Mouse (Mus musculus) CD4-positive, CD25-positive, alpha-beta regulatory T cell, adult 4 months (primary cell): ENCODE results near the gene Lemd1. TPM values are rescaled to one million over a fixed set of nuclear protein-coding genes. Genes with fewer than 3 reads are reported as not detected.

ENCODE experiments used
- ATAC-seq: one replicate; pipeline ENCODE4 v1.8.0; 2017
- polyA plus RNA-seq, 2 experiments: library from polyadenylated mRNA; unstranded; fragments of 100-300 nt; shearing (Covaris generic); gene quantifications; one replicate each; pipeline ENCODE4 v1.2.1; 2017

Gene Lemd1
- polyA plus RNA-seq, 2 experiments from 2014 or later: not detected

DNA sequence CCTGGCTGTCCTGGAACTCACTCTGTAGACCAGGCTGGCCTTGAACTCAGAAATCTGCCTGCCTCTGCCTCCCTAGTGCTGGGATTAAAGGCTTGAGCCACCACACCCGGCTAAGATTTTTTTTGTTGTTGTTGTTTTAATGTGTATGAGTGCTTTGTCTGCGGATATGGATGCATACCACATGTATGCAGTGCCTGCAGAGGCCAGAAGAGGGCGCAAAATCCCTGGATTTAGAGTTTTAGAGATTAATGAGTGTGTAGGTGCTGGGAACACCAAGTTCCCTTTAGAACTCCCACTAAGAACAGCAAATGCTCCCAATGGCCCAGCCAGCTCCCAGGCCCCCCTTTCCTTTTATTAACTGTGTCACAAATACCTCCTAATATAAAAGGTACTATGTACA is 25.4 kb upstream of the Lemd1 start:
- no peak for ATAC-seq

DNA sequence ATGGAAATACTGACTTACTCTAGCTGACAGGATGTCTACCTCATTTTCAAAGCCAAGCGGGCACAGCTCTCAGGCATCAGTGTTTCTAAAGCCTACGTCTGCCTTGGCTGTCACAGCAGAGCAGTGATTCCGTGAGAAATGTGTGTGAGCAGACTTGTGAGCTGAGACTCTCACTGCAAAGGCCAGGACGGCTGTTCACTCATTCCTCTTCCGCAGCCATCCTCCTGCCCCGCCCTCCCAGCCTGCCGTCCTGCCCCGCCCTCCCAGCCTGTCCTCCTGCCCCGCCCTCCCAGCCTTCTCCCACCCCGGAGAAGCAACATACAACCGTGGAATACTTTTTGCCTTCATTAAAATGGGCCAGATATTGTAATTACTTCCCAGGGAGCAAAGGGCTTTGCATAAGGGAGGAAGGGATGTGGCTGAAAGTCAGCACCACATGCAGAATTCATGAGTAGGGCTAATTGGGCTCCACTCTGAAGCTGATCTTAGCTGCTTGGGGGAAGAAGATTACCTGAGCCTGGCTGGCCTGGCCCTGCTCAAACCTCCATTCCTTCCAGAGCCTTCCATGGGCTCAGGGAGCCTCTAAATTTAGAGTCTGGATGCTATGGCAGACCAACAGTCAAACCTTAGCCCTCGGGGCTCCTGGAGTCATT is 23.0 kb upstream of the Lemd1 start:
- no peak for ATAC-seq

DNA sequence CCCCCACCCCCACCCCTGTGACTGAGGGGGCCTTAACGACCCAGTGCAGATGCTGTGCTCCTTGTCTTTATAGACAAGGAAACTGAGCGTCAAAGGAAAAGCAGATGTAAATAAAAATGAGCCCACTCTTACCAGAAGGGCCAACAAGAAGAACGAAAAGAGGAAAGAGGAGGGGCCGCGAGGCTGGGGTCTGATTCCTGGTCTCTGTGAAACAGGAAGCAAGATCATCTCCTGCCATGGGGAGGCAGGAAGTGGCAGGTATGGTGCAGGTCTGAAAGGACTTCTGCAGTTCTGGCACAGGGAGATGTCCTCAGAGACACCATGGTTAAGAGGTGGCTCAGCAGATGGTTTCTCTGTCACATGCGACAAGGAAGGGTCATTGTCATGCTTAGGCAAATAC is 20.5 kb upstream of the Lemd1 start:
- no peak for ATAC-seq

DNA sequence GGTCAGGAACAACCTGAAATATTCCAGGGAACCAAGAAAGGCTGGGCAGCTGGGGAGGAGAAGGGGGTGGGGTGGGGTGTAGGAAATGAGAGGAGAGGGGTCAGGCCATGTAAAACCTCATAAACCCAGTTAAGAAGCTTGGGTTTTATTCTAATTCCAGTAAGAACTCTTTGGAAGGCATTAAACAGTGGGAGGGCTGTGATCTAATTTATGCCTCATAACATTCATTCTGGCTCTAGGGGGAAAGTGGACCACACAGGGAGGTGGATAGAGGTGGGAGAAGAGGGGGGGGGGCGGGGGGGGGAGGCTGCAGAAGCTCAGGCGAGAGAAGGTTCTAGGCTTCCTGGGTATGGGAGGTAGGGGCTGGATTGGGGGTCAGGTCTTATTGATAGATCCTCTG is 19.6 kb upstream of the Lemd1 start:
- ATAC-seq: no peak

DNA sequence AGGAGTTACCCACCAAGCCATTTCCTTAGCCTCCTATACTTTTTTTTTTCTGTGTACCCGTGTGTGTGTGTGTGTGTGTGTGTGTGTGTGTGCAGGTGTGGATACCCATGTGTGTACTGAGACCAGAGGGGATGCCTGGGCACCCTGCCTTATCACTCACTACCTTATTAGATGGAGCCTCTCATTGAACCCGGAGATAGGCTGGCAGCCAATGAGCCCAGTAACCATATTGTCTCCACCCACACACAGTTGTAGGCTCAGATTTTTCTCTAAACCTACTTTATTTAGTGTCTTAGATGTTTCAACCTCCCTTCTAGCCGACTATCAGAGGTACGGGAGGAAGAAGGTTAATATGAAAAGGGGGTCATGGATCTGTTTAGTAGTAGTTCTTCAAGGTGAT is 4.9 kb upstream of the Lemd1 start:
- ATAC-seq: no peak

DNA sequence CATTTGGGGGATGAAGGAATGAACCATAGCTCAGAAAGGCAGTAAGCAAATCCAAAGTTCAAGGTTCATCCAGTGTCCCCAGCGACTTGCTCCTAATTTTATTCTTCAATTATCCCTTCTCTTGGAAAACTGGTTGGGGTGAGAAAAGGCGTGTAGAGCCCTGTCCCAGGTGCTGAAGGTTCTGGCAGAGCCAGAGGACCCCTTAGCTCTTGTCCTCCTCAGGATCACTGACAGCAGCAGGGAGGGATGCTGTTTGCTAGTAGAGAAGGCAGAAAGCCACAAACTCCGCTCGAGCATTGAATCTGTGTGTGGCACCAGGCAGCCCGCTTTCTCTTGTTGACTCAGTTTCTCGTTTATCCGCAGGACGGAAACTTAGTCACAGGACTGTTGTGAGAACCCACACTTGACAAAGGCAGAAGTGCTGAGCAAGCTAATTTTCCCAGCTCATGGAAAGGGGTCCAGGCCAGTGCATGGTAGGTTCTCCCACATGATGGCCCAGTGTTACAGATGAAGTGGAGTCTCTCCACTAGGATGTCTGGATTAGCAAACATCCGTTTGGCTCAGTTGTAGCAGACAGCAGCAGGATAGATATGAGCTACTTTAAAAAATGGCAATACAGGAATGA is 2.7 kb upstream of the Lemd1 start:
- no peak for ATAC-seq

DNA sequence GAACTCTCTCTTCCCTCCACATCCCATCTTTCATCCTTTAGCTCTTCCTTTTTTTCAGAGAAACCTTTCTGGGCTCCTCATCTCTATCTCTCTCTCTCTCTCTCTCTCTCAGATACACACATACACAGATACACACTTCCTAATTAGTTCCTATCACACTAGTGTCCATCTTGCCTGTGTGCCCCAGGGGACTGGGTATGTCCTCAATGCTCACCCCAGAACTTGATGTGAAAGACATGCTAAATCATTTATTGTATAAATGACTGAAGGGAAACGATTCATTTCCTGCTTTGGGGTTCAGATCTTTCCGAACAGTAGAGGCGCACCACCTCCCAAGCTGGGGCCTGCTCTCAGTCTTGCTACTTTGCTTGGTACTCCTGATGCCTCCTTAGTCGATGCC is 2.0 kb upstream of the Lemd1 start:
- ATAC-seq: no peak

DNA sequence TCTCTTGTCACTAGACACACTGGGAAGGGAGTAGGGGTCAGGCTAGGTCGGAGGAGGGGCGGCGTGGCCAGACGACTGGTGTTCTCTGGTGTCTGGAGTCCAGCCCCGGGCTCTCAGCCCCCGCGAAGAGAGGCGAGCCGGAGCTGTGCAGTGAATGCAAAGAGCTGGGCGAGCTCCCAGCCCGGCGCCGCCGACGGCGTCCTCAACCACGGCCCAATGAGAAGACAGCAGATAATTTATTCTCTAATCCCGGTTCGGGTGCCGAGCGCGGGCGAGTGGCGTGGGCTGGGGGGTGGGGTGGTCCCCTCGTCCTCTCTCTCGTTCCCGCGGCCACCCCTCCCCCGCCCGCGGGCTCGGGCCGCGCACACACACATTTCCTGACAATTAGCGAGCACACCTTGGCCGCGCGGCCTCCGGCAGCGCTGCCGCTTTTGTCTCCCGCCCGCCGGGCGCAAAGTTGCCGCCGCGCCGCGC is 1.2 kb upstream of the Lemd1 start:
- ATAC-seq: no peak

DNA sequence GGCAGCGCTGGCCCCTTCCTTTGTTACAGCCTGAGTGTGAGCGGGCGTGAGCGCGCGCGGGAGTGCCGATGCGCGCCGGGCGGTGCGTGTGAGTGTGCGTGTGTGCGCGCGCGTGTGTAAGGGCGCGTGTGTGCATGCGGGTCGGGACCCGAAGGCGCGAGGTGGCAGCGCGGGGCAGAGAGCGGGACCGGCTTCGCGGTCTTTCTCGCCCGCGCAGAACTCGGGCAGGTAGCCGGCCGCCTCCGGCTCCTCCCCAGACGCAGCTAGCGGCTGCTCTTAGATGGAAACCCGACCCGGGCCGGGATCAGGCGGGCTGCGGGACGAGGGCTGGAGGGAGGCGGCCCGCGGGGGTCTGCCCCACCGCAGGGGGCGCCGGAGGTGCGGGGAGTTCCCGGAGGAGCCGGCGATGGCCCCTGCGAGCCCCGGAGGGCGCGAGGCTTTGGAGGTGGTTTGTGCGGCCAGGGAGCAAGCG is 574 bp upstream of the Lemd1 start:
- ATAC-seq: no peak

DNA sequence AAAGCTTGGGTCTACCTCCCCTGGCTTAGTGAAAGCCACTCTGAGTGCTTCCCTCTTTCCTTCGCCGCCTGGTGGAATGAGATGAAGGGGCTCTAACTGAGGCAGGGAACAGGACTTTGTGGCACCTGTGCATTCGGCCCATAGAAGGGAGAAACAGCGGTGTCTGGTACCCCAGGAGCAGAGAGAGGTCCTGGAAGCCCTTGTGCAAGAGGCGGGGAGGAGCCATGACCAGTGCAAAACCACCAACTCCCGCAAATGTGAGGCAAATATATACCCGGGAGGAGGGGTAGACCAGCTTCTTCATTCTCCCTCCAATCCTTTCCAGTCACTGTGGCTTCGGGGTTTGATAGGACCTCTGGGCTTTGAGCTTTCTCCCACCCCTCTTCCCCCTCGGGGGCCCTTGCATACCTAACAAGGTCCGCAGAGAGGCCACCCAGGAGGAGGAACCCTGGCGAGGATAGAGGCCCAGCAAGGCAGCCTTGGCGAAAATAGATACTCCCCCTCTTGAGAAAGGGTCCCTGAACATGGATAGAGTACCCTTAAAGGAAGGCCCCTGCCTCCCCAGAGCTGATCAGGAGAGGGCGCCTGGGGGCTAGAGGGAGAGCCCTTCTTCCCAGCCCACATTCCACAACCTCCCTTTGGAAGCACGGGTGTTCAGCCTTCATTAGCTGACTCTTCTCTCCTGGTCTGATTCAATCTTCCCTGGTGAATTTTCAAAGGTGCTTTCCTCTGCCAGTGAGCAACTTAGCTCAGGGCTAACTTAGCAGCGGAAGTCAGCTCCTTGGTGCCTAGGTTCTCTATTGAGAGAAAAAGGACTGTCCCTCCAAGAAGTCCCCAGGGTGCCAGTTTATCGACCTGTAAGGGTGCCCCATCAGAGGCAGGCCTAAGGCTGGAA is 802 bp downstream of the Lemd1 start:
- no peak for ATAC-seq

DNA sequence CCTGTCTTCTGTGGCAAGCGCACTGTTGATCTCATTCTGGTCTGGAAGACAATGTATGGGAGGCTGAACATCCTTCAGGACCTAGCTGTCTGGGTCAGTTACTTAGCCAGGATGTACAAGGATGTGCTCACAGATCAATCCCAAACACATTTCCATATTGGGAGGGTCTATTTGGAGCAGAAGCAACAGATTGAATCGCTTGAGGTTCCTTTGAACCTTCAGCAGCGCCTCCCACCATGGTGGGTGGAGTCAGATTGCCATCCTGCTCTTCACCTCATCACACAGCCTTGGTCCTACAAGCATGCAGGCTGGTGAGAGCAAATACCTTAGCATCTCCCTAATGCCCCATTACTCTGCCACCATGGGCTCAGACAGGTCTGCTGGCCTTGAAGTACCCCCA is 2.6 kb downstream of the Lemd1 start:
- ATAC-seq: no peak

DNA sequence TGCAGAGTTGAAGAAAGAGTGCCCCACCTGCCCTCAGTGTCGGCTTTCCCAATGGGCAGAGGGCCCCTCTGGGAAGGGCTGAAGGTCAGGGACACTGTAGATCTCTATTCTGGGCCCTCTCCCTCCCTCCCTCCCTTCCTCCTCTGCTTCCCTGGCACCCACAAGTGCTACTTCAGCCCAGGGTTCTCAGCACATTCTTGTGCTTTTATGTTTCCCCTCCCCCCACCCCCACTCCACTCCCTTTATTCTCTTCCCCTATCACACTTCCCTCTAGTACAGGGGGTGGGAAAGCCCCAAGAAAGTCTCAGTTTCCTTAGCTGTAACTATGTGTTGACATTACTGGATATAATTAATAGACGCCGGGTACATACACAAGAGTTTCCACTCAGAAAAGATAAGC is 3.4 kb downstream of the Lemd1 start:
- ATAC-seq: no peak

DNA sequence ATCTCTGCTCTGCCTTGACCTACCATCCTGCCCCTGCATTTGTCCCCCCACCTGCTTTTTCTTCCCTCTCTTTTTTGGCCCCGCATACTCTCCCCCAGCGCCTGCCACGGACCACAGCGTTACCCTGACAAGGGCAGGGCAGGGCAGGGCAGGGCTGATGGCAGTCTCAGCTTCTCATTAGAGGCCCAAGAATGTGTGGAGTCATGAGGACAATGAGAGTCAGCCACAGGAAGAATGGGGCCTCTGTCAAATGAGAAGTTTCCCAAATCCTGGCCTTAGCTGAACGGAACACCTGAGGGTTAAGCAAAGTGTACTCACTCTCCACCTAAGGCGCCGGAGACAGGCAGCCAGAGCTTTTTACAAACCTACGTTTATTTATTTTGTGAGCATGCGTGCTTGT is 3.9 kb downstream of the Lemd1 start:
- no peak for ATAC-seq

DNA sequence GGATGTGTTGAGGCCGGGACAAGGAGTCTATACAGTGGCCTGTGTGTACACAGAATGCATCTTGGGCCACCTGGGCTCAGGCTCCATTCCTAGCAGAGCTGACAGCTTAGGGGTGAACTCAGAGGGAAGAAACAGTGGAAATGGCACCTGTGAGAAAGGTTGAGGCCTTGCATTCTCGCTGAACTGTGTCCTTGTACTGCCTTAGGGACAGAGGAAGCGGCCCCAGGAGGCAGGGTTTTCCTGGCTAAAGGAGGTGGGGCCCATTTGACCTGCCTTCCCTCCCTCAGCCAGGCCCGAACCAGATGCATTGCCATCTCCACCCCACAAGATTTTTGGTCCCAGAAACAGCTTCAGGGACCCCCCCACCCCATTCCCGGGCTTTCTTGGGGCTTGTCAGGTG is 4.5 kb downstream of the Lemd1 start:
- no peak for ATAC-seq

DNA sequence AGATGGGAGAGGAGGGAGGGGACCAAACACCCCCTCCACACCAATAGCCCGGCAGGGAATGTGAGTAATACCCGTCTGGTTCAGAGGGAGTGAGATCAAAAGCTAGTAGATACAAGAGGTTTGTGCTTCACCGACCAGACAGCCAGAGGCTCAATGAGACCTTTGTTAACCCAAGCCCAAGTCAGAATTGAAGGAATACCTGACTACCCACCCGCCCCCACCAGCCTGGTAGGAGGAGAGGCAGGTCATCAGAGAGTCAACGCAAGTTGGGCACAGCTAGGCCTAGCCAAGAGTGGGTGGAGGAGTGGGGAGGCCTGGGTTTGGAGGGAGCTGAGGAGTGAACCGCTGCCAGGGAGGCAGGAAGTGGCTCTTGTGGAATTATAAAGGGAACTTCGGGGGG is 5.1 kb downstream of the Lemd1 start:
- ATAC-seq: no peak

DNA sequence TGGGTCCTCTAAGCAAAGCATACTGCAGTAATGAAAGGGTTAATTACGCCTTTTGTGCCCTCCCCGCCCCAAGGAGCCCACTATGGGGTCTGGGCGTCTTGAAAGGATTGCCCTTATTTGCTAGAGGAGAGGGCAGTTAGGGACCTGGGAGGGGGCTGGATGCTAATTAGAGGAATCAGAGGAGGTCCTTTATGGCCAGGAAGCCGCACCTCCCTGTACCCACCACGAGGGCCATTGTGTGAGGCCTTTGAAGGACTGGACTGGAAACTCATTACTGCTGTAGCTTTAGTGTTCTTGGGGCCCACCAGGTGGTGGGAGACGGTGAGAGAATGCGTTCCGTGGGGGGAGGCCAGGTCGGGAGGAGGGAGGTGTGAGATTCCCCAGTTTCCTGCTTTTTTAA is 6.4 kb downstream of the Lemd1 start:
- ATAC-seq: no peak

DNA sequence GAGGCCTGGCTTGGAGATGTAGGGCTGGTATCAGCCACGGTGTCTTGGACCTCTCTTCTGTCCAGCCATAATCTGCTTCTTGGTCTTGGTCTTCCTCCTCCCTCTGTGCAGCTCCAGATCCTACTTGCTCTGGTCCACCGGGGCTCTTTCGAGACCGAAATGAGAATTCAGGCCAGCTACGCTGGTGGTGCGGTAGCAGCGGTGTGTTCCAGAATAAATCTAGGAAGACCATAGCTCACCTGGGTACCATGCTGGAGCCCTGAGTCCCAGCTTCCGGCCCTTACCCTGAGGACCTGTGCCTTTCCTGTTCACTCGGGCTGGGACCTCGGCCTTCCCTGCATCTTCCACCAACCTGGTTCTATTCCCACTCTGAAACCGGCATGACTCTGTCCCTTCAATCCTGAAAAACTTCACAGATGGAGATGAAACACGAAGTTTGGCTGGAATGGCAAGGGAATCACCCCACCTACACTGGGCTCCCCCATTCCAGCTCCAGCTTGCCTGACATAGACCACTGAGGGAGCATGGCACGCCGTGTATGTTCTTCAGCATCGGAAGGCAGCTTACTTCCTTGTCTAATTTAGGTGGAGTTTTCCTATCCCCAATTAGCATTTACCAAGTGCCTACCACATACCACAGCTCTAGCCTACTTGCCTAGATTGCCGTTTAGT is 7.3 kb downstream of the Lemd1 start:
- no peak for ATAC-seq

DNA sequence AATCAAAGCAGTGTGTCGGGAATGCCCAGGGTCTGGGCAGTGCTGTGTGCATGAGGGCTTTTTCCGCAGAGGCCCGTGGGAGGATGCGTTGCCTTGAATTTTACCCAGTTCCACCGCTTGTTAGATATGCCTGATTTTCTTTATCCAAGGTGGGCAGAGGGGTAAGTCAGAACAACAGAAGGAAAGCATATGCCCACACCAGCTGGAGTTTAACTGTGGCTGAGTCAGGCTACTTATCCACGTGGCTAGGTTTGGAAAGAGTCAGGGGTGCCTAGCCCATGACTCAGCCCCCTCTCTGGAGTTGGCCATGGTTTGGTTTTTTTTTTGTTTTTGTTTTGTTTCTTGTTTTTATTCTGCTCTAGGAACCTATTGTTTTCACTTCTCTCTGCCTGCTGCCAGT is 8.0 kb downstream of the Lemd1 start:
- no peak for ATAC-seq

DNA sequence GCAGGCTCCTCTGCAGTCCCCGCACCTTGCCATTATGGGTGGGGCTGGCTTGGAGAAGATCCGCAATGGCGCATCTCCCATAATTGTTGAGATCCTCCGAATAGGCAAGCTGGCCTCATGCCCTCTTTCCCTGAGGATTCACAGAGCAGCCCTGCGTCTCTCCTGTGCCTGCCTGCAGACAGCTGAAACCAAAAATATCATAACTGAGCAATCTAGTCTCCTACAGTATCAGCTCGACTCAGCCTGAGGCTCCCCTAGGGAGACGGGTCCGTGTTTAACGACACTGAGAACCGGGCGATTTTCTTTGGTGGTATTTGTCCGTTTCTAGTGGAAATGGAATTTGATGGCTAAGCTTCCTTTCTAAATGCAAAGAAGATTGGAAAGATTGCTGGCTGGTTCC is 8.7 kb downstream of the Lemd1 start:
- no peak for ATAC-seq

DNA sequence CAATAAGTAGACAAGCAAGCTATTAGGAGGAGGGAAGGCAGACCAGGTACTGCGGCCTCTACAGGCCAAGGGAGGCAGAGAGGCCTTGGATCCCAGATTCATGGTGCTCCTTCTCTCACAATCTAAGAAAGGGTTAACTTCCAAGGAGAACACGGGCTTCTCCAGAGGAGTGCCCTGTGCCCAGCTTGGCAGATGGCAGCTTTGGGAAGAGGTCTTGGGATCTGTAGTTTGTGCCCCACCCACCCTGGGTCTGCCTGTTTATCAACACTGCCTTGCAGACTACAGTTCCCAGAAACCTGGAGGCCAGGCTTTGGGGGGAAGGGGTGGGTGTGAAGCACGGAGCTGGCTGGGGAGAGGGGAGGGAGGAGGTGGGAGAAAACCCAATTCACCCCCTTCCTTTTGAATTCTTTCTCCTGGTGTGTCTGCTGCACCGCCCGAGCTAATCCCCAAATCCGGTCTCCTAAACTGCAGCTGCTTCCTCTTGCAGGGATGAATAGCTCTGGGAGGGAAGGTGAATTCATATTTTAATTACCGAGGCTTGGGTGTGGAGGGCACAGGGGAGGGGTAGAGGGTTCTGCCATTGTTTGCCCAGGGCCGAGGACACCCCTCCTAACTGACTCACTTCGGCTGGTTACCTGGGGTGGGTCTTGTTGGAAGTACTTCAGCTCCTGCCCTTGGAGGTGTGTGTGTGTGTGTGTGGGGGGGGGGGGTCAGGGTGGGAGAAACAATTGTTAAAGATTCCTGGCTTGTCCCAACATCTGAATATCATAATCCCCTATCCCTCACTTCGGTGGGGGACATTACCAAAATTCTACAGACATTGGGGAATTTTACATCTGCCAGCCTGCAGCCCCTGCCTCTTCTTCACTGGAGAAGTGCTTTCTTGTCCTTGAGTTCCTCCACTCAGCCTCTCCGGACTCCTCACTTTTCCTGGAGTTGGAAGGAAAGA is 9.6 kb downstream of the Lemd1 start:
- no peak for ATAC-seq

DNA sequence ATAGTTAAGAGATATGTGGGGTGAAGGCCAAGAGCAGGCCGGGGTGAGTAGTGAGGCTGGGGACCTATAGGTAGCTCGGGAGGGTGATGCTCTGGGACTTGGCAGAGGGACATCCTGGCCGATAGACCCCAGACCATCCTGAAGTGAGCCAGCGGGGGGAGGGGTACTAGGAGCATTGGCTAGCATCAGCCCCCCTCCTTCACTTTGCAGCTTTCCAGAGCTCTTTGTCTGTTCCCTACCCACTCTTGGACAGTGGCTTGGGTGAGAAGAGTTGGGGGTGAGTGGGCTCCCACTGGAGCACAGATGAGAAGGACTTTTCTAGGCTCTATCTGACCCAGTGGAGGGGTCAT is 10.3 kb downstream of the Lemd1 start:
- ATAC-seq: no peak

DNA sequence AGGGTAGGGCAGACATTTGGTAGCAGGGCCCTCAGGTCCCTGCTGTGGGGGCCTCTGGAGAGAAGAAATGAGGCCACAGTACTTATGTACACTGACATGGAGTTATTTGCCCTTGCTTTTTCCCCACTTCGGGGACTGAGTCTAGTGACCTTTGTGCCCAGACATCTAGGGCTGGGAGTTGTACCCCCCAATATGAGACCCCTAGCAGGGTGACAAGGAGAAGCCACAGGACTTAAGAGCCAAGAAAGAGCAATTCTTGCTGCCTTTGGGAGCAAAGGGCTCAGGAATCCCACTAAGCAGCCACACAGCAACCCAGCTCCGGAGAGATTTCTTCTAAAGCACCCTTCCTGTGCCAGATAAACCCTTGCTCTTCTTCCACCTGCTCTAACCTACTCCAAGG is 10.7 kb downstream of the Lemd1 start:
- no peak for ATAC-seq
